Mouse (Mus musculus) MEL (cell line): ENCODE data around the gene Arhgap30. TPM values are rescaled to one million over a fixed set of nuclear protein-coding genes. Genes with fewer than 3 reads are reported as not detected.

Source experiments
- DNase-seq: peaks from one replicate; pipeline ENCODE4 v3.0.0; 2011; ENCODE audit warnings: low read depth, low spot score
- H3K27ac ChIP-seq: 2 replicates; pipeline ENCODE4 v1.5.1; 2012; ENCODE audit warnings: low read depth, mild to moderate bottlenecking, control low read depth, low read length, moderate library complexity; ENCODE audit not compliant: control insufficient read depth
- H3K27me3 ChIP-seq, 2 experiments: fragments of 150-350 bp in 1 of 2; sonication (generic) in 1 of 2; 2 replicates each; pipeline ENCODE4 v1.6.1; 2012; ENCODE audit warnings: low read length in 2 of 2, mild to moderate bottlenecking in 2 of 2, improper control_type of control experiment in 1 of 2, moderate library complexity in 1 of 2; ENCODE audit not compliant: insufficient read depth in 2 of 2, control insufficient read depth in 1 of 2
- H3K36me3 ChIP-seq, 2 experiments: 2 replicates each; pipeline ENCODE4 v1.6.1; 2012 to 2014; ENCODE audit warnings: low read length in 2 of 2, improper control_type of control experiment in 1 of 2, inconsistent platforms in 1 of 2, mild to moderate bottlenecking in 1 of 2; ENCODE audit not compliant: insufficient read depth in 2 of 2, control insufficient read depth in 1 of 2
- H3K4me1 ChIP-seq, 2 experiments: fragments of 150-350 bp in 1 of 2; sonication (generic) in 1 of 2; 2 replicates each; pipeline ENCODE4 v1.6.1; 2012; ENCODE audit warnings: low read length in 2 of 2, improper control_type of control experiment in 1 of 2, mild to moderate bottlenecking in 1 of 2; ENCODE audit not compliant: insufficient read depth in 2 of 2, control insufficient read depth in 1 of 2
- H3K4me3 ChIP-seq, 2 experiments: fragments of 150-350 bp in 1 of 2; sonication (generic) in 1 of 2; 2 replicates each; pipeline ENCODE4 v1.5.1; 2012; ENCODE audit warnings: low read depth in 2 of 2, low read length in 2 of 2, mild to moderate bottlenecking in 2 of 2, moderate library complexity in 2 of 2, control low read depth in 1 of 2, improper control_type of control experiment in 1 of 2; ENCODE audit not compliant: control insufficient read depth in 1 of 2, insufficient read depth in 1 of 2
- H3K79me2 ChIP-seq: 2 replicates; pipeline ENCODE4 v1.6.1; 2012; ENCODE audit warnings: mild to moderate bottlenecking, low read length, moderate library complexity; ENCODE audit not compliant: control insufficient read depth, poor library complexity, insufficient read depth
- H3K9ac ChIP-seq: 2 replicates; pipeline ENCODE4 v1.6.1; 2012; ENCODE audit warnings: low read depth, mild to moderate bottlenecking, control low read depth, low read length, moderate library complexity; ENCODE audit not compliant: control insufficient read depth, poor library complexity, severe bottlenecking
- H3K9me3 ChIP-seq: fragments of 150-350 bp; sonication (generic); replicated peaks from 2 replicates; pipeline ENCODE4 v1.6.1; 2012; ENCODE audit warnings: mild to moderate bottlenecking, low read length, improper control_type of control experiment, moderate library complexity; ENCODE audit not compliant: insufficient read depth
- CHD2 ChIP-seq: IDR thresholded peaks from 2 replicates; pipeline ENCODE4 v1.6.1; 2011; ENCODE audit warnings: low read length, improper control_type of control experiment
- CTCF ChIP-seq, 3 experiments: IDR thresholded peaks in 2 of 3; conservative IDR thresholded peaks in 1 of 3; 2 replicates each; pipeline ENCODE4 v1.5.1; 2011 to 2012; ENCODE audit warnings: low read length in 3 of 3, low read depth in 2 of 3, mild to moderate bottlenecking in 2 of 3, improper control_type of control experiment in 1 of 3, inconsistent platforms in 1 of 3, mixed read lengths in 1 of 3, moderate library complexity in 1 of 3; ENCODE audit not compliant: control insufficient read depth in 1 of 3, insufficient read depth in 1 of 3, poor library complexity in 1 of 3, severe bottlenecking in 1 of 3
- E2F4 ChIP-seq: IDR thresholded peaks from 2 replicates; pipeline ENCODE4 v1.6.1; 2011; ENCODE audit warnings: low read depth, low read length, improper control_type of control experiment, borderline replicate concordance
- ELF1 ChIP-seq: IDR thresholded peaks from 2 replicates; pipeline ENCODE4 v1.6.1; 2014; ENCODE audit warnings: low read depth, mild to moderate bottlenecking, inconsistent platforms, low read length, improper control_type of control experiment, moderate library complexity
- EP300 ChIP-seq, 2 experiments: IDR thresholded peaks; 2 replicates each; pipeline ENCODE4 v1.6.1; 2011; ENCODE audit warnings: improper control_type of control experiment in 2 of 2, low read length in 2 of 2, low read depth in 1 of 2, mild to moderate bottlenecking in 1 of 2
- ETS1 ChIP-seq: IDR thresholded peaks from 2 replicates; pipeline ENCODE4 v1.6.1; 2012; ENCODE audit warnings: low read depth, mild to moderate bottlenecking, inconsistent platforms, low read length, improper control_type of control experiment, moderate library complexity
- GATA1 ChIP-seq: IDR thresholded peaks from 2 replicates; pipeline ENCODE4 v1.6.1; 2011; ENCODE audit warnings: low read depth, low read length, improper control_type of control experiment
- HCFC1 ChIP-seq: IDR thresholded peaks from 2 replicates; pipeline ENCODE4 v1.6.1; 2012; ENCODE audit warnings: low read depth, mild to moderate bottlenecking, inconsistent platforms, low read length, improper control_type of control experiment, moderate library complexity
- KAT2A ChIP-seq: conservative IDR thresholded peaks from 2 replicates; pipeline ENCODE4 v1.6.1; 2012; ENCODE audit warnings: low read depth, low read length, improper control_type of control experiment, inconsistent platforms
- MAX ChIP-seq: IDR thresholded peaks from 2 replicates; pipeline ENCODE4 v1.6.1; 2011; ENCODE audit warnings: low read length, improper control_type of control experiment
- MYC ChIP-seq: IDR thresholded peaks from 2 replicates; pipeline ENCODE4 v1.6.1; 2011; ENCODE audit warnings: low read depth, mild to moderate bottlenecking, low read length, improper control_type of control experiment, moderate library complexity
- NRF1 ChIP-seq: IDR thresholded peaks from 2 replicates; pipeline ENCODE4 v1.6.1; 2014; ENCODE audit warnings: low read depth, mild to moderate bottlenecking, inconsistent platforms, low read length, improper control_type of control experiment, moderate library complexity; ENCODE audit not compliant: poor library complexity, insufficient read depth, severe bottlenecking
- POLR2AphosphoS5 ChIP-seq: IDR thresholded peaks from 2 replicates; pipeline ENCODE4 v1.6.1; 2012; ENCODE audit warnings: low read depth, borderline replicate concordance, mild to moderate bottlenecking, inconsistent platforms, low read length, moderate library complexity, mixed read lengths
- RAD21 ChIP-seq: IDR thresholded peaks from 2 replicates; pipeline ENCODE4 v1.6.1; 2011; ENCODE audit warnings: mild to moderate bottlenecking, low read depth, low read length, improper control_type of control experiment
- RCOR1 ChIP-seq: IDR thresholded peaks from 2 replicates; pipeline ENCODE4 v1.6.1; 2012; ENCODE audit warnings: low read depth, mild to moderate bottlenecking, inconsistent platforms, low read length, improper control_type of control experiment
- TAL1 ChIP-seq: IDR thresholded peaks from 2 replicates; pipeline ENCODE4 v1.6.1; 2012; ENCODE audit warnings: mild to moderate bottlenecking, inconsistent platforms, low read length, moderate library complexity, mixed read lengths
- UBTF ChIP-seq: IDR thresholded peaks from 2 replicates; pipeline ENCODE4 v1.6.1; 2012; ENCODE audit warnings: low read depth, mild to moderate bottlenecking, inconsistent platforms, low read length, improper control_type of control experiment, moderate library complexity, borderline replicate concordance; ENCODE audit not compliant: insufficient read depth
- USF1 ChIP-seq: IDR thresholded peaks from 2 replicates; pipeline ENCODE4 v1.6.1; 2014; ENCODE audit warnings: low read depth, mild to moderate bottlenecking, inconsistent platforms, low read length, improper control_type of control experiment, moderate library complexity
- USF2 ChIP-seq, 2 experiments: IDR thresholded peaks; 2 replicates each; pipeline ENCODE4 v1.6.1; 2011 to 2012; ENCODE audit warnings: improper control_type of control experiment in 2 of 2, low read length in 2 of 2, borderline replicate concordance in 1 of 2, inconsistent platforms in 1 of 2, low read depth in 1 of 2, mild to moderate bottlenecking in 1 of 2; ENCODE audit not compliant: insufficient read depth in 1 of 2
- ZKSCAN1 ChIP-seq: IDR thresholded peaks from 2 replicates; pipeline ENCODE4 v1.6.1; 2012; ENCODE audit warnings: low read depth, mild to moderate bottlenecking, inconsistent platforms, low read length, improper control_type of control experiment, moderate library complexity
- ZMIZ1 ChIP-seq: IDR thresholded peaks from 2 replicates; pipeline ENCODE4 v1.6.1; 2012; ENCODE audit warnings: low read depth, mild to moderate bottlenecking, inconsistent platforms, low read length, improper control_type of control experiment, moderate library complexity
- ZNF384 ChIP-seq: IDR thresholded peaks from 2 replicates; pipeline ENCODE4 v1.6.1; 2012; ENCODE audit warnings: low read depth, mild to moderate bottlenecking, inconsistent platforms, low read length, improper control_type of control experiment
- polyA plus RNA-seq, 2 experiments: library from polyadenylated mRNA; stranded (reverse) in 1 of 2; unstranded in 1 of 2; fragments of >175 nt in 1 of 2; fragments of >200 nt in 1 of 2; gene quantifications; 2 replicates each; pipeline versions ENCODE4 v1.2.1 to v1.2.4; 2012; ENCODE audit warnings: low replicate concordance in 2 of 2, low read depth in 1 of 2; ENCODE audit not compliant: insufficient read length in 2 of 2, insufficient read depth in 1 of 2, missing spikeins in 1 of 2
- total RNA-seq: library from RNA; depleted of rRNA; stranded (reverse); fragments of 300-350 nt; gene quantifications from 2 replicates; pipeline ENCODE4 v1.2.3, GENCODE M21; 2012

Arhgap30 gene
- total and polyA plus RNA-seq, 3 experiments = 31.0 to 41.2 TPM; not detected in 1

DNA sequence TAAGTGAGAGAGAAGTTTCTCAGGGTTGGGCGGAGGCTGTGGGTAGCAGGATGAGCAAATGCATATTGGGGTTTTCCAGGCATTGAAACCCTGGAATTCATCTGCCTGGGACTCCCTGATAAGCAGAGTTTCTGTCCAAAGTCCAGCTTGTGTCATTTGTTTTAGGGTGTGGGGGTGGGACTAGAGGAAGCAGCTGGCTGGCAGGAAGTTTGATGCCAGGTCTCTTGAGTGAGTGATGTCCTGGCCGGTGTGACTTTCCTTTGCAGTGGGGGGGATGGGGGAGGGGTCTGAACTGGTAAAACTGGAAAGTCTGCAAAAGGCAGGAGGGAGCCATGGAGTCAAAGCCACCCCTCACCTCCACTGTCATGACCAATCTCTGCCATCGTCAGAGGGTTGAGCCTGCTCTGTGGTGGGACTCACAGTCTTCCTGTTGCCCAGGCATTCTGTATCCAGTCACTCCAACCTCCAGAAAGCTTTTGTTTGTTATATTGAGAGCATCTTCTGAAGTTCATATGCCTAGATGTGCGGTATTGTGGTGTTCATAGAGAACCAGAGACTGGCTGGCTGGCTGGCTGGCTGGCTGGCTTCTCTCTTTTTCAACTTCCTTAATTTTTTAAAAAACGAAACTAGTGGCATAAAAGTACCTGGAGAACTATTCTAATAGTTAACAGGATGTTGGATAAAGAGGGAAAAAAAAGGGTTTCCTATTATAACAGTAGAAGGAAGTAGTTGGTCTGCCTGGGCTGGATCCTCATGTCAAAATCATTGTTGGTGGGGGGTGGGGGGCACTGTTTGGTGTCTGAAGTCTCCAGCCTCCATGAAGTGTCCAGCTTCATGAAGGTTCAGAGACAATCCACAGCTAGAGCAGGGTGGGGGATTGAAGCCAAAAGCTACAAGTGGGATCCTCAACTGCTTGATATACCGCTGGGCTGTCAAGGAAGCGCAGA, 53.0 kb downstream of the Arhgap30 start (continued):
- no peak for TF ChIP-seq USF2 (IDR thresholded peaks at IDR 0.05; ENCODE audit: borderline replicate concordance in 1 of 2, insufficient read depth in 1 of 2, low read depth in 1 of 2, low read length in 2 of 2)
- TF ChIP-seq MAX = no peak
- TF ChIP-seq EP300 (IDR thresholded peaks at IDR 0.05; ENCODE audit: low read depth in 1 of 2, low read length in 2 of 2) = peak; percentile 27 to 61; a peak in 3 of 4 replicates
- no peak for TF ChIP-seq CTCF (IDR thresholded peaks at IDR 0.05 in 2 of 3, conservative IDR thresholded peaks at IDR 0.05 in 1 of 3; ENCODE audit: control insufficient read depth in 1 of 3, insufficient read depth in 1 of 3, low read depth in 2 of 3, low read length in 3 of 3, poor library complexity in 1 of 3, severe bottlenecking in 1 of 3)
- no peak for TF ChIP-seq E2F4
- TF ChIP-seq RAD21 = no peak
- no peak for TF ChIP-seq HCFC1
- TF ChIP-seq MYC = no peak
- TF ChIP-seq TAL1 = peak; percentile 84
- TF ChIP-seq ELF1 = no peak
- TF ChIP-seq ZMIZ1 = no peak
- no peak for TF ChIP-seq ZNF384
- peak; percentile 92 for TF ChIP-seq ETS1
- TF ChIP-seq UBTF = no peak
- TF ChIP-seq CHD2 = no peak
- TF ChIP-seq NRF1 = no peak
- TF ChIP-seq ZKSCAN1 = no peak
- TF ChIP-seq, all 39 proteins: peak for 6

DNA sequence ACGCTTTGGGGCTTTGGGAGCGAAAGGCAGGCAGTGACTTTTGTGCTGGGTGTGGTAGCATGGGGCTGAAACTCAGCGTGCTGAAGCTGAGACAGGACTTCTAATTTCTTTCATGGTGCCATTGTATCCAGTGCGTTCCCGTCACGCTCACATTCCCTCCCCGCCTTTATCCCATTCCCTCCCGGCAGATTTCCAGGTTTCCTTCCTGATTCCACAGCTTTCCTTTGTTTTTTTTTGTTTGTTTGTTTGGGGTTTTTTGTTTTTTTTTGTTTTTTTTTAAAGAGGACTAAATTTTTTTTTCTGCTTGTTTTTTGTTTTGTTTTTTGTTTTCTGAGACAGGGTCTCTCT, 53.6 kb downstream of the Arhgap30 start:
- peak overlapping the region; percentile 18 to 34; a peak in 3 of 4 replicates for H3K4me3 ChIP-seq
- H3K79me2 ChIP-seq = no peaks in the 10 kb centered on the region
- no peaks in the 10 kb centered on the region for H3K27me3 ChIP-seq
- peaks cover 0 to 17% of the 10 kb centered on the region in 2 experiments; a peak in 2 of 4 replicates for H3K4me1 ChIP-seq
- DNase-seq = no peak
- H3K27ac ChIP-seq = no peak overlapping the region
- no peak for TF ChIP-seq NRF1
- TF ChIP-seq USF2 (IDR thresholded peaks at IDR 0.05; ENCODE audit: borderline replicate concordance in 1 of 2, insufficient read depth in 1 of 2, low read depth in 1 of 2, low read length in 2 of 2) = no peak
- TF ChIP-seq GATA1 = no peak
- TF ChIP-seq RCOR1 = no peak
- no peak for TF ChIP-seq KAT2A
- TF ChIP-seq USF1 = no peak
- no peak for TF ChIP-seq ELF1
- TF ChIP-seq MYC = no peak
- no peak for TF ChIP-seq POLR2AphosphoS5
- no peaks in the 10 kb centered on the region for H3K9me3 ChIP-seq
- no peak overlapping the region for H3K9ac ChIP-seq
- H3K36me3 ChIP-seq = peaks cover 0 to 5% of the 10 kb centered on the region in 2 experiments; a peak in 2 of 4 replicates
